ENCODE assay signal across 9 mouse cellular contexts in the genomic region with DNA sequence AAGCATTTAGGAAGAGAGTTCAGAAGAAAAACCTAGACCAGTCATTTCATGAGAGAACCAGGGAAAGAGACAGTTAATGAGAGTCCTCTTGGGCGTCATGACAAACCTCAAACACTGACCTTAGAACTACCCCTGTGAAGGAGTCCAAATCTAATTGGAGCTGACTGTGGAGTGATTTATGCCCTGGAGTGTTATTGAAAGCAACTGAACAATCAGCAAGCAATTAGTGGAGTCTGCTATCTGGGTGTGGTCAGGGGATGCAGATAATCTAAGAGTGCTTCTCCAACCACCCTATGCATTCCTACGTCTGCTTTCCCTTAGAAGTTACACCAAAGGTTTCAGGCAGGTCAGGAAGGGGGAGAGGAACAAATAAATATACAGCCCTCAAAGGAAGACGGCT.
"Had no signal": no experiment of that assay in that cellular context is flagged by ENCODE, and none has a peak within 500 bp of the region (broad histone marks: within the 10 kb centered on the region; RNA-seq: fewer than 3 reads in every experiment).

No protein-coding gene starts in this region.

- H3K9me3 ChIP-seq: kidney, embryonic 15.5 days; limb, embryonic 10.5 days; liver, embryonic 12.5 days; midbrain, embryonic 13.5 days had no signal

- DNase-seq: kidney, postnatal 14 days; right cerebral cortex, adult 18-20 months; right cerebral cortex, postnatal 25 days; thymus, postnatal 4 days had no signal

- H3K9ac ChIP-seq: kidney, embryonic 15.5 days; liver, embryonic 12.5 days; midbrain, embryonic 13.5 days had no signal

- H3K4me3 ChIP-seq: kidney, embryonic 15.5 days; left cerebral cortex, adult 2 months; limb, embryonic 10.5 days; liver, embryonic 12.5 days; midbrain, embryonic 13.5 days had no signal

- H3K4me1 ChIP-seq: kidney, embryonic 15.5 days; limb, embryonic 10.5 days; liver, embryonic 12.5 days; midbrain, embryonic 13.5 days had no signal

- ATAC-seq: liver, embryonic 12.5 days; midbrain, embryonic 13.5 days had no signal

- H3K27ac ChIP-seq: kidney, embryonic 15.5 days; left cerebral cortex, adult 2 months; limb, embryonic 10.5 days; liver, embryonic 12.5 days; midbrain, embryonic 13.5 days had no signal

- H3K36me3 ChIP-seq: kidney, embryonic 15.5 days; limb, embryonic 10.5 days; liver, embryonic 12.5 days; midbrain, embryonic 13.5 days had no signal

- H3K4me2 ChIP-seq: kidney, embryonic 15.5 days; liver, embryonic 12.5 days; midbrain, embryonic 13.5 days had no signal

- H3K27me3 ChIP-seq: kidney, embryonic 15.5 days; liver, embryonic 12.5 days; midbrain, embryonic 13.5 days had no signal
